Mouse (Mus musculus) left cerebral cortex, postnatal 14 days (tissue): ENCODE results near the gene Vmn1r36. TPM values are rescaled to one million over a fixed set of nuclear protein-coding genes. Genes with fewer than 3 reads are reported as not detected.
"Not testable (repeated sequence)": the region's sequence is repeated elsewhere in the genome, so short reads cannot be mapped to it uniquely, and the experiment has no call there.

Experiments
- DNase-seq, 2 experiments: peaks; one replicate each; pipeline ENCODE4 v3.0.0; 2021 to 2022; ENCODE audit warnings: low spot score in 2 of 2, mixed read lengths in 1 of 2
- intact Hi-C: fragments of 180-260 bp; cut with DNase I; formaldehyde crosslinking; loops from one replicate; pipeline ENCODE4 v1.15.1; 2025
- long read RNA-seq, 2 experiments: library from polyadenylated mRNA; stranded (forward); transcript quantifications; one replicate each; pipeline ENCODE4 v2.0.0; 2021
- total RNA-seq, 2 experiments: library from RNA; stranded (reverse); gene quantifications; 2 replicates each; pipeline ENCODE4 v1.2.3; 2021

Vmn1r36 gene
- not detected for total RNA-seq
- long read RNA-seq, experiment 1: 0 reads
- long read RNA-seq, experiment 2: 0 reads

DNA sequence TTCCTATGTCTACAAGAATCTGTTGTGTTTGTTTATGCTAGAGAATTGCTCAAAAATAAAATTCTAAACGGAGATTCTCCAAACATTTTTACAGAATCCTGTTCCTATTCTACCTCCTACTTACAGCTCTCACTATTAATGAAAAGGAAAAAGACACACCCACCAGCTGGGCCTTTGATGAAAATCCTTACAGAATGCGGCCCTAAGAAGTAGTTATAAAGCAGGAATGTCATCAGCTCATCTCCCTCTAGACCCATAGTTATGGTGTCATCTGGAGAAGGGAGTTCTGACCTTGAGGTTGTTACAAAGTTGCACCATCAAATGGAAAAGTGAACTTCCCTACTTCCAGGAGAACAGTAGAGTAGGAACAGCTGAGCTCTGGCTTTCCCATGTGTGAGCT is at the start of gene Vmn1r36:
TSS of gene Vmn1r36 (minus strand) at position 101 of the 400 bp plus-strand sequence.
- DNase-seq, intact Hi-C loops: not testable (repeated sequence)

DNA sequence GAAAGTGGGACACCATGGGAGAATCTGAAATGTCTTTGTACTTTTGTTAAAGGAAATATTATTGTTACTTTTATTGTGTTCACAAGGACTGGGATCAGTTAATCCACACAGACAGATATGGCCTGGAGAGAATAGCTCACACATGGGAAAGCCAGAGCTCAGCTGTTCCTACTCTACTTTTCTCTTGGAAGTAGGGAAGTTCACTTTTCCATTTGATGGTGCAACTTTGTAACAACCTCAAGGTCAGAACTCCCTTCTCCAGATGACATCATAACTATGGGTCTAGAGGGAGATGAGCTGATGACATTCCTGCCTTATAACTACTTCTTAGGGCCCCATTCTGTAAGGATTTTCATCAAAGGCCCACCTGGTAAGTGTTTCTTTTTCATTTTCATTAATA is 10.1 kb upstream of the Vmn1r36 start, which contains the start of gene Vmn1r37:
TSS of gene Vmn1r37 (plus strand) at position 301 of the 400 bp plus-strand sequence.
- intact Hi-C loops, DNase-seq: not testable (repeated sequence)

DNA sequence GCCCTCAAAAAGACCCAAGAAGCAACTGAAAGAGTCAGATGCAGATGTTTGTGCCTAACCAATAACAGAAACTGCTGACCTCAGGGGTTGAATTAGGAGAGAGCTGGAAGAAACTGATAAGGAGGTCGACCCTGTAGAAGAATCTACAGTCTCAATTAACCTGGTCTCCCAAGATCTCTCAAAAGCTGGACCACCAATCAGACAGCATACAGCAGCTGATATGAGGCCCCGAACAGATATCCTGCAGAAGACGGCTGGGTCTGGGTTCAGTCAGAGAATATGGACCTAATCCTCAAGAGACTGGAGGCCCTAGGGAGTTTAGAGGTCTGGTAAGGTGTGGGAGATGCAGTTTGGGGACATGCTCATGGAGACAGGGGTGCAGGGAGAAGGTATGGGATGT is 5.1 kb downstream of the Vmn1r36 start:
- intact Hi-C loops: no loop called here
- no peak for DNase-seq

DNA sequence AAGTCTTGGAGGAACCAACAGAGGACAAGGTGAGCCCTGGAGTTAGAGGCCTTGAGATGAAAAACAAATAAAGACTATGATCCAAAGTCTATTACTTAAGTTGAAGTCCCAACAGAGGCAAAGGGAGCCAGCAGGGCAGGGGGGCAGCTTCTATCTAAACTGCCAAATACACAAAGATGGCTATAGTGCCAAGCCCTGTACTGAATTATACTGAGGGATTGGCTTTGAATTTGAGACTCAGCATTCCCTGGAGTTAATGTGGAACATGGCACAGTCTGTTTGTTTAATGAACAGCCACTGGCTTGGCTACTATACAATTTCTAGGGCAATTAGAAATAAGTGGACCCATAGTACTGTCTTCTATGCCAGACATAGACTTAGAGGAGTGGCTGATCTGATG is 10.1 kb downstream of the Vmn1r36 start:
- DNase-seq: no peak

DNA sequence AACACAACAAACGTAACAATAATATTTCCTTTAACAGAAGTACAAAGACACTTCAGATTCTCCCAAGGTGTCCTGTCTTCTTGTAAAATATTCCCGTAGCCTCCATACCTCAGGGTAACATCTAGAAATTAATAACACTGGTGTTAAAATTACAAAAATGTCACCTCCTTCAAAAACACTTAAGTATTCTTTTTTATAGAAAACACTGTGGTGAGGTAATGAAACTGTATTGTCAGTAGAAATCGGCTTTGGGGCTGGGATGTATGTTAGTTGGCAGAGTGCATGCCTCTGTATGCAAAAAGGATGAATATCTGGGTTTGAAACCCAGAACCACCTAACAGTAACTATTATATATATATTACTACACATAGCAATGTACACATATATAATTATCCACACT is 33.2 kb downstream of the Vmn1r36 start, which contains the start of gene Vmn1r35:
TSS of gene Vmn1r35 (minus strand) at position 101 of the 400 bp plus-strand sequence.
- DNase-seq: no peak
- intact Hi-C loops: no loop called here

More for the DNA sequence above, 10.1 kb downstream of the Vmn1r36 start:
- intact Hi-C loops: no loop called here

Other genes with a start within 250 kb of the Vmn1r36 start
- gene Mad2l1, start 183.8 kb downstream of the Vmn1r36 start, total RNA-seq: 10 to 100 TPM; 10.1 to 12.5 TPM
- not detected for gene Vmn1r32, start 159.1 kb downstream of the Vmn1r36 start, total RNA-seq
- gene Vmn1r33, start 100.9 kb downstream of the Vmn1r36 start, total RNA-seq: not detected
- not detected for gene Vmn1r34, start 75.3 kb downstream of the Vmn1r36 start, total RNA-seq
- gene Vmn1r35, start 33.3 kb downstream of the Vmn1r36 start, total RNA-seq: not detected
- gene Vmn1r37, start 10.2 kb upstream of the Vmn1r36 start, total RNA-seq: not detected
- gene Vmn1r38, start 63.5 kb upstream of the Vmn1r36 start, total RNA-seq: not detected
- not detected for gene Vmn1r39, start 91.4 kb upstream of the Vmn1r36 start, total RNA-seq
- gene Gng12, start 177.2 kb upstream of the Vmn1r36 start, total RNA-seq: 10 to 100 TPM; 76.0 to 84.7 TPM